Mouse (Mus musculus) lung, embryonic 14.5 days (tissue): ENCODE results near the gene Ampd1. TPM values are rescaled to one million over a fixed set of nuclear protein-coding genes. Genes with fewer than 3 reads are reported as not detected.

Source experiments
- ATAC-seq: fragments of 200-750 bp; cut with Nextera tagmentation; 2 replicates; pipeline ENCODE4 v1.8.0; 2017; ENCODE audit warnings: mild to moderate bottlenecking, moderate TSS enrichment, moderate library complexity; ENCODE audit not compliant: insufficient read depth
- DNase-seq: peaks from one replicate; pipeline ENCODE4 v3.0.0-alpha.2; 2015
- H3K27ac ChIP-seq: fragments of 300-500 bp; sonication (generic); 2 replicates; pipeline ENCODE4 v1.5.1; 2014; ENCODE audit warnings: low read depth, mild to moderate bottlenecking, moderate library complexity
- H3K27me3 ChIP-seq: fragments of 300-500 bp; sonication (generic); 2 replicates; pipeline ENCODE4 v1.6.1; 2014; ENCODE audit warnings: low read length, control low read depth; ENCODE audit not compliant: insufficient read depth
- H3K36me3 ChIP-seq: fragments of 300-500 bp; sonication (generic); 2 replicates; pipeline ENCODE4 v1.6.1; 2014; ENCODE audit warnings: control low read depth; ENCODE audit not compliant: insufficient read depth
- H3K4me1 ChIP-seq: fragments of 300-500 bp; sonication (generic); 2 replicates; pipeline ENCODE4 v1.6.1; 2014; ENCODE audit warnings: antibody characterized with exemption, control low read depth; ENCODE audit not compliant: insufficient read depth
- H3K4me2 ChIP-seq: fragments of 300-500 bp; sonication (generic); 2 replicates; pipeline ENCODE4 v1.6.1; 2014; ENCODE audit warnings: mild to moderate bottlenecking
- H3K4me3 ChIP-seq: fragments of 300-500 bp; sonication (generic); 2 replicates; pipeline ENCODE4 v1.5.1; 2014; ENCODE audit warnings: low read depth, low read length
- H3K9ac ChIP-seq: fragments of 300-500 bp; sonication (generic); 2 replicates; pipeline ENCODE4 v1.6.1; 2014
- H3K9me3 ChIP-seq: fragments of 300-500 bp; sonication (generic); 2 replicates; pipeline ENCODE4 v1.6.1; 2016; ENCODE audit warnings: low read depth, low read length, control low read depth
- CTCF ChIP-seq: IDR thresholded peaks from 2 replicates; pipeline ENCODE4 v1.5.1; 2016; ENCODE audit warnings: antibody characterized with exemption, low read depth
- WGBS: fragments of 180-500 bp; shearing (Covaris S2); extraction: QIAGEN DNeasy Blood & Tissue Kit; methylation state at CpG from one replicate; pipeline ENCODE4 v1.1.7; 2014; 5-methylcytosine and 5-hydroxymethylcytosine counted together
- polyA plus RNA-seq: library from polyadenylated mRNA; unstranded; fragments of >200 nt; fragmentation: Nextera tagmentation; extraction: Ambion mirVana; gene quantifications from 2 replicates; pipeline ENCODE4 v1.2.1, GENCODE M21; 2014

Ampd1 gene
- polyA plus RNA-seq, 1 experiment from 2014 or later = 0.20 TPM

DNA sequence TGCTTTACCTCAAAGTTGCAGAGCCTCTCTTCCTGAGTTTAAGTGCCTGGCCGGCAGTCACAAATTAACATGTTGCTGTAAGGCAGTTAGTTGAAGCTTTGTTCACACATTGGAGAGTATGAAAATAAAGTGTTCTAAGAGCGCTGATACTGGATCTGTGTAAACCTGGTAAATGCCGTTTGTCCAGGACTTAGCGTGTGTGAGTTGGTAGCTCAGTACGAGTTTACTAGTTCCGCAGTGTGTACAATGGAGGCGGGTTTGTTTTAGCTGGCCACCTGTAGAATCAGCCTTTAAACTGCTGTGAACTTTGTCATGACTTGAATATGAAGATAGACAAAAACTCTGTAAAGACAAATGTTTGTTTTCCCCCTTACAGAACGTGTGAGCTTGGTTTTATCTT, 6.9 kb upstream of the Ampd1 start:
- ATAC-seq (no peak), DNase-seq (no peak)
- Histone ChIP-seq H3K4me2 (no peak overlapping the region), H3K27me3 (no peaks in the 10 kb centered on the region), H3K4me1 (no peaks in the 10 kb centered on the region), H3K36me3 (peaks cover 74% of the 10 kb centered on the region), H3K9ac (no peak overlapping the region), H3K9me3 (no peaks in the 10 kb centered on the region), H3K4me3 (no peak overlapping the region), H3K27ac (no peak overlapping the region)
- TF ChIP-seq CTCF = no peak
- 87% methylated on average over 8 of the region's 8 CpGs for WGBS

DNA sequence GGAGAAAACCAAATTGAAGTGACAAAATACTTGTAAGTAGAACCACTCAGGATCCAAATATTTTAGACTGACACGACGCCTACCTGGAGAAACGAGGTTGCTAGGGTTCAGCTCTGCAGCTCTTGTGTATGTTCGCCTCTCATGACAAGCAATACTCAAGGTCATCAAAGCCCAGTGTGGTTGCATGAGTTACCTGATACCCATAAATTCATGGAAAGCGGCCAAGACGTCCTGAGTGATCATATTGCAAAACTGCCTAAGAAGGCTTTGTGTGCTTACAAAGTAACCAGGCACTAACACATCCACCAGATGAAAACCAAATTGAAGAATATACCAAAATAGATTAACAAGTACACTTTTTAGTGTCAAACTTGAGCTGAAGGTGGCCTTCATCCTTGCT, 4.8 kb upstream of the Ampd1 start:
- no peaks in the 10 kb centered on the region for H3K4me1 ChIP-seq
- ATAC-seq (no peak), DNase-seq (peak; percentile 5)
- no peak overlapping the region for H3K4me2 ChIP-seq
- H3K36me3 ChIP-seq = peaks cover 53% of the 10 kb centered on the region
- no peak for TF ChIP-seq CTCF
- no peak overlapping the region for H3K9ac ChIP-seq
- 85% methylated on average over 6 of the region's 6 CpGs for WGBS
- H3K4me3 ChIP-seq = no peak overlapping the region
- no peak overlapping the region for H3K27ac ChIP-seq
- no peaks in the 10 kb centered on the region for H3K9me3 ChIP-seq
- no peaks in the 10 kb centered on the region for H3K27me3 ChIP-seq

DNA sequence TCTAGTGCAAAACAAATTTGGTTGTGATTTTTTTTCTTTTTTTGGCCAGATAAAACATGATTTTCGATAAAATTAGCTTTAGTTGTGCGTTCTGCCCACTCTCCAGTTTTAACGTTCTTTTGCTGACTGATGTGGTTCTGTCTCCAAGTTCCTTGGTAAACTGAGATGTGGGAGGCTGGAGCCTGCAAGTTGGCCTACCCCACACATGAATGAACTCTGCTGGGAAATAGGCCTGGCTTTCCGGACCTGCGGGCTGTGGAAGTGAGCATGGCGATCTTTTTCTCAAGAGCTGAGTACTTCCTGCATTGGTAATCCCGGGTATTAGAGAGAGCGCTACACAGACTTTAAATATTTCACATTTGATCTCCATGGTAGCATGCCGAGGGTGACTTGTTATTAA, 2.1 kb downstream of the Ampd1 start:
- DNase-seq (no peak), ATAC-seq (no peak)
- Histone ChIP-seq H3K4me3 (no peak overlapping the region), H3K9ac (no peak overlapping the region), H3K27ac (no peak overlapping the region), H3K36me3 (no peaks in the 10 kb centered on the region), H3K27me3 (no peaks in the 10 kb centered on the region), H3K4me2 (no peak overlapping the region), H3K4me1 (no peaks in the 10 kb centered on the region), H3K9me3 (no peaks in the 10 kb centered on the region)
- TF ChIP-seq CTCF = no peak
- 80% methylated on average over 9 of the region's 9 CpGs for WGBS

DNA sequence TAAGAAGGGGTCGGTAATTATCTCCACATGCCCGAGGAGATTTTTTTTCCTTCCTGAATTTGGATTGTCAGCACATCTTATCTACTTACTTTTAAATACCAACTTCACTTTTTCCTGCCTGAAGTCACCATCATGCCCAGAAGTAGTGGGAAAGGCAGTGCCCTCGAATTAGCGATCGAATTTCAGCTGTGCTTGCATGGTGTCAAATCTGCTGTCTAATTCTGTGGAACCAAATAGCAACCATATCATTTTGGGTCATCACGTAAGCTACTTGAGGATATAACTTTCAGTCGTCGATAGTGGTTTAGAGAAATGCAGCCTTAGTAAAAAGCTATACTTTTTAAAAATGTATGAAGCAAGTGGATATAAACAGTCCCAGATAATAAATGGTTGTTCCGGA, 2.7 kb downstream of the Ampd1 start:
- Histone ChIP-seq H3K4me3 (no peak overlapping the region), H3K4me1 (no peaks in the 10 kb centered on the region), H3K9me3 (no peaks in the 10 kb centered on the region), H3K4me2 (no peak overlapping the region), H3K27ac (no peak overlapping the region), H3K36me3 (no peaks in the 10 kb centered on the region), H3K27me3 (no peaks in the 10 kb centered on the region), H3K9ac (no peak overlapping the region)
- TF ChIP-seq CTCF = no peak
- WGBS = 82% methylated on average over 9 of the region's 9 CpGs
- ATAC-seq (no peak), DNase-seq (no peak)

DNA sequence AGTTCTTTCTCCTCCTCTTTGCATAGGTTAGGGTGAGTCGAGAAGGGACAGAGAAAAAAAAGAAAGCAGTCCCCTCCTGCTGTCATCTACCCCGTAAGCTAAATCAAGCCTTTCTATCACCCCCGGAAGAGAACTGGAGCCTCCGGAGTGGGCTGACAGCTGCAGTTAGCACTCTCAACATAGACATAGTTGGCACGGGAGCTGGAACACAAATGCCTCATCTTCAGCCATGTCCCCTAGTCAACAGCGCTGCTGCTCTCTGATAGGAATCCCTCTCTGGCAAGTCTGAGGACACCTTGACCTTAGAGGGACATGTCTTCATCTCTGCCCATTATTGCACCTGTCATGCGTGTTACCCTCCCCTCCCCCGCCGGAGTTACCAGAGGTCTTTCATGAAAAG, 5.5 kb downstream of the Ampd1 start:
- Histone ChIP-seq H3K36me3 (no peaks in the 10 kb centered on the region), H3K9me3 (no peaks in the 10 kb centered on the region), H3K4me3 (no peak overlapping the region), H3K4me2 (no peak overlapping the region), H3K27ac (no peak overlapping the region), H3K4me1 (no peaks in the 10 kb centered on the region), H3K9ac (no peak overlapping the region), H3K27me3 (no peaks in the 10 kb centered on the region)
- TF ChIP-seq CTCF = no peak
- 81% methylated on average over 9 of the region's 9 CpGs for WGBS
- no peak for ATAC-seq
- no peak for DNase-seq

DNA sequence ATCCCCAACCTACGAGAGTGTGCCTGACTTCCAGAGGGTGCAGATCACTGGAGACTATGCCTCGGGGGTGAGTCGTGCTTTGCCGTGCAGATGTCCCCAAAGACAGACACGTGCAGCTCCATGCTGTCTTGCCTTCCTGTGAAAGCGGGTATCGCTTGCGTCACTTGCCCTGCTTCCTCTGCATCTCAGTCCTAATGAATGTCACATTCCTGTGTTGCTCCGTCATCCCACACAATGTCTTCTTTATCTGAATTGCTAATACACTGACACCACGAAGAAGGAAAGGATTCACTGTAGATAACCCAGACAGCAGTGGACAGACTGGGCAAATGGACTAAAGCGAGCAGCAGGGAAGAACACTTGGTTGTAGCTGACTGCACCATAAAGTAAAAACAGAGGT, 7.2 kb downstream of the Ampd1 start:
- no peak for ATAC-seq
- H3K27me3 ChIP-seq = no peaks in the 10 kb centered on the region
- no peak overlapping the region for H3K4me3 ChIP-seq
- no peaks in the 10 kb centered on the region for H3K36me3 ChIP-seq
- no peak overlapping the region for H3K9ac ChIP-seq
- no peaks in the 10 kb centered on the region for H3K9me3 ChIP-seq
- DNase-seq = no peak
- H3K4me1 ChIP-seq = no peaks in the 10 kb centered on the region
- no peak for TF ChIP-seq CTCF
- H3K4me2 ChIP-seq = no peak overlapping the region
- H3K27ac ChIP-seq = no peak overlapping the region
- 66% methylated on average over 11 of the region's 11 CpGs for WGBS

DNA sequence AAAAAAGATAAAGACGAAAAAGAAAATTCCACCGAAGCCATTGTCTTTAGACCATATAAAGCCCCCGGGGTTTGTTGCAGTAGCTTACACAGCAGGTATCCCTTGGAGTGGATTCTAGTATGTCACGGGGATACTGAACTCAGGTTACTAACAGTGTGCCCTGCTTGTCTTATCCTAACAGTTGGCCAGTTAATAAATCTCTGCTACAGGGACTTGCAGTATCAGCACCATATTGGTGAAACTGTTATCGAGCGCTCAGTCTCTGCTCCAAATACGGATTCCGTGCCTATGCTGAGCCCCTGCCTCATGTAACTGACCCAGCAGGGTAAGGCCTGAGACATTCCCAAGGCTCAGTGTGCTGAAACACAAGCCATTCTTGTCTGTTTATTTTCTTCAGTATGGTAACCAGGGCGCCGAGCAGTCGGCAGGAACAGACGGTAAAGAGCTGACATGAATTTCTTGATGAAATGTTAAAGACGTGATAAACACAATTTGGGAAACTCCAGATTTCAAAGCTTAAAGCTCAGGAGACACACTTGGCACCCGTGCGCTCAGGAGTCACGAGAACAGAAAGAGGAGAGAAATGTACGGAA, 8.1 kb downstream of the Ampd1 start:
- ATAC-seq = no peak
- DNase-seq = no peak

DNA sequence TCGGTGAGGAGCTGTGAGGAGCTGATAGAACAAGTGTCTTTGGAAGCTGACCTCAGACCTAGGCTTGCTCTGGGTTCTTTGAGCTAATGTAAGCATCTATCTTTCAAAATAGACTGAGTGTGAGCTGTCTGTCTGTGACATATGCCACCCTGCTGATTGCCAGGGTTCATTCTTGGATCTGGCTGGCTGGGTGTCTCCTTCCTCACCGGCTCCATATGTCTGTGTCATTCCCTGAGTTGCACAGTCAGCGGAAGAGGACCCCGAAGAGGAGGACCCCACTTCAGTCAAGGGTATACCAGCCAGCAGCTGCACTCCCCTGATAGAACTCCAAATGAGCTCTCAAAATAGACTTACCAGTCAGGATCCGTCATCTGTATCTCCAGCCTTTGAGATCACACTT, 8.9 kb downstream of the Ampd1 start:
- no peak overlapping the region for H3K4me2 ChIP-seq
- TF ChIP-seq CTCF = no peak
- H3K36me3 ChIP-seq = no peaks in the 10 kb centered on the region
- H3K9me3 ChIP-seq = no peaks in the 10 kb centered on the region
- H3K4me3 ChIP-seq = no peak overlapping the region
- 71% methylated on average over 5 of the region's 5 CpGs for WGBS
- DNase-seq (no peak), ATAC-seq (no peak)
- no peak overlapping the region for H3K27ac ChIP-seq
- H3K27me3 ChIP-seq = no peaks in the 10 kb centered on the region
- no peaks in the 10 kb centered on the region for H3K4me1 ChIP-seq
- H3K9ac ChIP-seq = no peak overlapping the region

More for the DNA sequence above, 8.1 kb downstream of the Ampd1 start:
- no peak for TF ChIP-seq CTCF
- Histone ChIP-seq H3K4me1 (no peaks in the 10 kb centered on the region), H3K27ac (no peak overlapping the region), H3K36me3 (no peaks in the 10 kb centered on the region), H3K9ac (no peak overlapping the region), H3K27me3 (no peaks in the 10 kb centered on the region), H3K4me2 (no peak overlapping the region), H3K9me3 (no peaks in the 10 kb centered on the region), H3K4me3 (no peak overlapping the region)
- WGBS = 71% methylated on average over 17 of the region's 17 CpGs
